Mouse (Mus musculus): Measurements from ENCODE around the gene Hoxa4.

Gene Hoxa4

GRCm38 (mm10) chr6:52228475-52229465 lies 37.2 kb upstream of the Hoxa4 start:
- no peak for DNase-seq (ENCODE audit: low spot score in 2 of 2)

GRCm38 (mm10) chr6:52227470-52228222 lies 36.1 kb upstream of the Hoxa4 start:
- no peak for DNase-seq (ENCODE audit: low spot score in 2 of 2)

- DNase-seq (ENCODE audit: low spot score in 2 of 2): no peak
These were observed 35.2 kb upstream of the Hoxa4 start for GRCm38 (mm10) chr6:52226569-52227257.

- DNase-seq (ENCODE audit: low spot score in 2 of 2): no peak
These were observed 34.3 kb upstream of the Hoxa4 start for GRCm38 (mm10) chr6:52225612-52226568.

- DNase-seq (ENCODE audit: low spot score in 2 of 2): no peak
These were observed 33.5 kb upstream of the Hoxa4 start for GRCm38 (mm10) chr6:52224895-52225611.

GRCm38 (mm10) chr6:52223939-52224760 lies 32.6 kb upstream of the Hoxa4 start:
- DNase-seq (ENCODE audit: low spot score in 2 of 2): no peak

- no peak for DNase-seq (ENCODE audit: low spot score in 2 of 2)
These were observed 31.2 kb upstream of the Hoxa4 start for GRCm38 (mm10) chr6:52222729-52223128.

- DNase-seq (ENCODE audit: low spot score in 2 of 2): no peak
These were observed 30.6 kb upstream of the Hoxa4 start for GRCm38 (mm10) chr6:52221993-52222685.

- peak; percentile 59 to 76 for DNase-seq (ENCODE audit: low spot score in 2 of 2)
These were observed 29.9 kb upstream of the Hoxa4 start, which contains the start of gene Hoxa7 for GRCm38 (mm10) chr6:52221337-52221992. Hoxa7 (minus strand) TSS chr6:52221854.

GRCm38 (mm10) chr6:52220865-52221310 lies 29.3 kb upstream of the Hoxa4 start:
- no peak for DNase-seq (ENCODE audit: low spot score in 2 of 2)

- no peak for DNase-seq (ENCODE audit: low spot score in 2 of 2)
These were observed 28.7 kb upstream of the Hoxa4 start for GRCm38 (mm10) chr6:52220003-52220864.

- no peak for DNase-seq (ENCODE audit: low spot score in 2 of 2)
These were observed 27.8 kb upstream of the Hoxa4 start for GRCm38 (mm10) chr6:52219234-52219942.

- no peak for DNase-seq (ENCODE audit: low spot score in 2 of 2)
These were observed 27.2 kb upstream of the Hoxa4 start for GRCm38 (mm10) chr6:52218643-52219215.

GRCm38 (mm10) chr6:52217895-52218642 lies 26.5 kb upstream of the Hoxa4 start:
- no peak for DNase-seq (ENCODE audit: low spot score in 2 of 2)

- no peak for DNase-seq (ENCODE audit: low spot score in 2 of 2)
These were observed 25.9 kb upstream of the Hoxa4 start for GRCm38 (mm10) chr6:52217459-52217768.

Measured in spleen, postnatal 14 days (tissue).